Mouse (Mus musculus) G1E (cell line): ENCODE results near the gene Hcls1.

ENCODE experiments used
- CTCF ChIP-seq: IDR thresholded peaks from 2 replicates; pipeline ENCODE4 v1.5.1; 2012; ENCODE audit warnings: low read depth, low read length, inconsistent platforms, mixed read lengths
- GATA1 ChIP-seq: IDR thresholded peaks from 2 replicates; pipeline ENCODE4 v1.6.1; 2012; ENCODE audit warnings: borderline replicate concordance, low read length, inconsistent platforms, mixed read lengths
- GATA2 ChIP-seq: IDR thresholded peaks from 2 replicates; pipeline ENCODE4 v1.6.1; 2012; ENCODE audit warnings: low read depth, low read length, inconsistent platforms, borderline replicate concordance
- POLR2AphosphoS5 ChIP-seq: IDR thresholded peaks from 2 replicates; pipeline ENCODE4 v1.6.1; 2012; ENCODE audit warnings: low read depth, low read length, inconsistent platforms; ENCODE audit not compliant: insufficient replicate concordance
- TAL1 ChIP-seq: conservative IDR thresholded peaks from 2 replicates; pipeline ENCODE4 v1.6.1; 2012; ENCODE audit warnings: low read depth, low read length, inconsistent platforms, mixed read lengths

DNA sequence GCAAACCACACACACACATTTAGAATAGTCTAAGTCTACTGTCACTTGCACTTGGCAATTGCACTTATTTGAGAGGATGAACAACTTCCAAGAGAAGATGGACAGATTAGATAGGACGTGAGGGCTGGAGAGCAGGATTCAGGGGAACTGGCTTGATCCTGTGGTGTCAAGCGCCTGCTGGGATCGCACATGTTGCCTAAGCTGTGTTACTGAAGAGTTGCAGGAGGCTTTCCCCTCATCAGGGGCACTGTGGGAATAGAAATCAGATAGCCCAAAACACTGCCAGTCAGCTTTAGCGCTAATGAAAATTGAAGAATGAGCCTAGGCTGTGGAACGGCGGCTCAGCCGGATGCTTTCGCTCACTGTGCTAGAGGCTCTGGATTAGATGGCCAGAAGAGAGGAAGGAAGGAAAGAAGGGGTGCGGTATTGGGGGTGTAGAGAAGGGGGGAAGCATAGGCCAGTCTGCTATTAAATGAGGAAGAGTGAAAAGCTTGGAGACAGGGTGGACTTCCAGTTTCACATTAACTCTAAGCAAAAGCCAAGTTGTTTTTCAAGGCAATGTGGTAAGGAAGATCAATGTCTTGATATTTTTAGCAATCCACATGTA lies 64.7 kb downstream of the Hcls1 start:
- TF ChIP-seq CTCF: no peak
- TF ChIP-seq GATA1: no peak
- TF ChIP-seq GATA2: no peak
- TF ChIP-seq POLR2AphosphoS5: no peak
- no peak for TF ChIP-seq TAL1
